Mouse (Mus musculus): ENCODE data around the gene Ppp1r36. TPM values are rescaled to one million over a fixed set of nuclear protein-coding genes. Genes with fewer than 3 reads are reported as not detected.

Gene Ppp1r36
- 1 to 10 TPM; 1.9 to 3.2 (median 2.4) TPM for total RNA-seq (2022)

DNA sequence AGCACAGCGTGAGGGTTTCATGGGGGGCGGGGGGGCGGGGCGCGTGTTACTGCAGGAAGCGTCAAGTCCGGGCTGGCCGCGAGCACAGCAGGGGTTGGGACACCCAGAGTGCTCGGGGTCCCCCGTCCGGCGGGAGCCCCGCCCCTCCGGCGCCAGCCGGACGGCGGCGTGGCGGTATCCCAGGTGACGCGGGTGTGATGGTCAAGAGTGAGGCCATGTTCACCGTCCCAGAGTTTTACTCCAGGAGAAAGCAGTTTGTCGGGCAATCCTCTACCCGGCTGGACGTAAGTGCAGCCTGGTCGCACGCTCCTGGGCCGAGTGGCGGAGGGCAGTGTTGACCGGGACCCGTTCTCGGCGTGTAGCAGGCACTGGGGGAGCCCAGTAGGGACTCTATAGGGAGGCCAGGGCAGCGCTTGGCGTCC, at the start of gene Ppp1r36:
Gene Ppp1r36 (plus strand): TSS at position 106 of the 422 bp plus-strand sequence.
- no peak for DNase-seq (ENCODE audit: low spot score in 2 of 2)

DNA sequence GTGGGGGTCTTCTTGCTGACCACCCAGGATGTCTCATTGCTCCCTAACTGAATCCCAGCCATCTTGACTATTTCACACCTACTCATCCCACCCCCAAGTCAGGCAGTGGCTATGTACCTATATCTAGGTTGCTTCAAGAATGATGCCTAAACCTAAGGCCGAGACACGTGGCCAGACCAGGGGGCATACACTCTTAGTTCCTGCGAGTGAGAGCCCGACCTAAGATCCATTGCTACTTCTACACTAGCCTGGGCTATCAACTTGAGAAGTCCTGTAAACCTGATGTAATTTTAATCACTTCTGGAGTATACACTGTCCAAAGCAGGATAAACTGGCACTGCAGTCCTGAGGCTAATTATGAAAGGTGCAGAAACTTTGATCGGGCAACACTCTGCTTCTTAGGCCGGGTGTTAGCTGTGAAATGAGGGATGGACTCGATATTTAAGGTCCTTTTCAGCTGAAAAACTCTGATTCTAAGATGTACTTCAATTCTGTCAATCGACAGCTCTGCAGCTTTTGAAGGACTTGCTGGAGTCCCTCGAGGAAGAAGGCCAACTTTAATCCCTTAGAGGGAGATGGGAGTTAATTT, 49.0 kb upstream of the Ppp1r36 start:
- no peak for DNase-seq (ENCODE audit: low spot score in 2 of 2)

DNA sequence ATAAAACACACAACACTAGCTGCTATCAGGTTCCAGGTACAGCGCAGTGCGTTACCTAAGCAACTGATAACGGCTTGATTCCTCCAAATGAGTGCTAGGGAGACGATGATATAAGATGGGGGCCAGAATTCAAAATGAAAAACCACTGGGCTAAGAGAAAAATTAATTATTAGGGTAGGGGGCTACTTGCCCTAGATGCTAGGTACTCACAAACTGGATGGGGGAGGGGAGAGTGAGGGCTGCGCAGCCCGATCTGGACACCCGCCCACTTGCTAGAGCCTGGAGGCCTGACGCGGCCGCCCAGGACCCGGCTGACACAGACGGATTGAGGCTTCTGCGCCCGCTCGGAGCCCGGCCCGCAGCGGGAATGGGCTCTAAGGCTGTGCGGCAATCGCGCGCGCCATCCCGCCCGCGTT, 48.5 kb upstream of the Ppp1r36 start:
- DNase-seq (ENCODE audit: low spot score in 2 of 2), result peak; percentile 36 to 41

DNA sequence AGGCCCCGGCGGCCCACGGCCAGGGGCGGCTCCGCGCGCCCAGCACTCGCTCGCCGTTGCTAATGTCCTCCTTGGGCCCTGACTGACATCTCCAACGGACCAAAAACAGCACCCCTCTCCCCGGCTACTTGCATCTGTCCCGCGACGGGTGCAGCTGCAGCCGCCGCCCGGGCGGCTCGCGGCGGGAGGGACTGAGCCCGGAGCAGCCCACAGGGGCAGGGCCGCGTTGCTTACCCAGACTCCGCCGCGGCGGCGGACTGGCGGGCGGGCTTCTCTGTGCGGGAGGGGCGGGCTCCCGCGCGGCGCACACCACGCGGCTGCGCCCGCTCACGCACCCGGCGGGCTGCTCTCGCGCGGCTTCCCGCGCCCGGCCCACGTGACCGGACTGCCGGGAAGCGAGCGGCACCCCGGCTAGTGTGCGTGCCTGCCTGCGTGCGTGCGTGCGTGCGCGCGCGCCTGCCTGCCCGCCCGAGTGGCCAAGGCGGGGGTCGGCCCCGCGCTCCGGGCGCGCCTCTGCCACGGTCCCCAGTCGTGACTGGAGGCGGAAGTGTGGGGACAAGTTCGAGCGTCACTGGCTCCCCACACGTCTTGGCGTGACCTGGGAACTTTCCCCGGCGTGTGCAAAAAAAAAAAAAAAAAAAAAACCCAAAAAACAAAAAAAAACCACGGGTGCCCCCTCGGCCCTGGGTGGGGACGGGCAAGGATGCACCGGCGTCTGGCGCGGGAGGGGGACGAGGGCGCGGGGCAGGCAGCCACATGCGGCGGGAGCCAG, 47.9 kb upstream of the Ppp1r36 start, which contains the start of gene Zbtb25:
Gene Zbtb25 (minus strand): TSS at position 397 of the 772 bp plus-strand sequence.
- DNase-seq (ENCODE audit: low spot score in 2 of 2), result peak; percentile 83 to 85

DNA sequence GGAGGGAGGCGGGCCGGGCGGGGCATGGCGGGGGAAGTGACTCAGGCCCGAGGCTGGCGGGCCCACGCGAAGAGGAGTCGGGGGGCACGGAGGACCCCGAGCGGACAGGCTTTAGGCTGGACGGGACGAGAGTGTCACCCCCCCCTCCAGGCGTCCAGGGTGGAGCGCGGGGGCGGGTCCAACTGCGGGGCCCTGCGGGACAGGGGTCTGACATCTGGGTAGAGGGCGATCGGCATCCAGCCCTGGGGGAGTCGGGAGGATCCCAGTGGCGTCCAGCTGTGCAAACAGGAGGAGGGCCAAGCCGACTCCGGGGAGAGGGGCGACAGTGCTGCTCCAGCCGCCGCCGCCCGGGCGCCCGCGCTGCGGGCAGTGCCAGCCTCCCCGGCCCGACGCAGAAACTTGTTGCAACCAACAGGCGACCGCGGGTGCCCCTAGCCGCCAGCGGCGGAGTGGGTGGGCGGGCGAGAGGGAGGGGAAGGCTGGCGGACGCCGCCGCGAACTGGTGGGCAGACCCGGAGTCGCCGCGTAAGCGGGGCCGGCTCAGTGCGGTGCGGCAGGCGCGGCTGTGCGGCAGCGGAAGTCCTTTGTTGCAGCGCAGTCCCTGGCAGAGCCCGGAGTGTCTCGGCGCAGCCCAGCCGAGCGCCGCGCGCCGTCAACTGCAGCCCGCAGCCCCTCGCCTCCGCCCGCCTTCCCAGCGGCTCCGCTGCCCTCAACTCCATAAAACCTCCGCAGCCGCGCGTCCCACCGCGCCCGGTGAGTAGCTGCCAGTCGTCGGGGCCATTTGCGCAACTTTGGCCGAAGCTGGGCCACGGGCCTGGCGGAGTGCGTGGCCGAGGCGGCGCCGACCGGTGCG, 47.1 kb upstream of the Ppp1r36 start, which contains the start of gene Zbtb1:
Gene Zbtb1 (plus strand): TSS at position 289 of the 853 bp plus-strand sequence.
- peak; percentile 73 to 83 for DNase-seq (ENCODE audit: low spot score in 2 of 2)

DNA sequence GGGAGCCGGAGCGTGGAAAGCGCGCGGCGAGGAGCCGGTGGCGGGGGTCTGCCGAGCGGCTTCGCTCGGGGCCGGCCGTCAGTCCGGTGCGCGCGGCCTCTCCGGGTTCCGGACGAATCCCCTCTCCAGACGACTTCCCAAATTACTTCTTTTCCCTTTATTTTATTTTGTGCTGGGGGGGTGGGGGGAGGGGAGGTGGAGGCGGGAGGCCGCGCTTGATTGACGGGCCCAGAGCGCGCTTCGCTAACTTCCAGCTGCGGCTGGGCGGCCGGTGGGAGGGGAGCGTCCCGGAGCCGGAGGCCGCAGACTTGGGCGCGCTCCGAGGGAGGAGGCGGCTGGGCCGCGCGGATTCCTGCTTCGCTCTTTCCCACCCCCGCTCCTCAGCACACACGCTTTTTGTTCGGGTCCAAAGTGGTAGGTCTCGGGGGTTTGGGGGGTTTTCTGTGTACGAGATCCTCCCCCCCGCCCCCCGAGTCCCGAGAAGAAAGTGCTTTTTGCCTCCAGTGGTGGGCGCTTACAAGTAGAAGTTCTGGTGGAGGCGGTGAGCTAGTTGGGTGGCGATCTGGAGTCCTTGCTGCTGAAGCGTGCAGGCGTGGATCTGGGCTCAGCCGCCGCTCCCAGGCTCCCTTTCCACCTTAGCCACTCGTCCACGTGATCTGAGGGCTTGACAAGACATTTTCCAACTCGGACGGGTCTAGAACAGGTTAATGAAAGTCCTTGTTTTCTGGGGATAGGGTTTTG, 46.3 kb upstream of the Ppp1r36 start:
- peak in 1 of 2 experiments; percentile 45 for DNase-seq (ENCODE audit: low spot score in 2 of 2)

DNA sequence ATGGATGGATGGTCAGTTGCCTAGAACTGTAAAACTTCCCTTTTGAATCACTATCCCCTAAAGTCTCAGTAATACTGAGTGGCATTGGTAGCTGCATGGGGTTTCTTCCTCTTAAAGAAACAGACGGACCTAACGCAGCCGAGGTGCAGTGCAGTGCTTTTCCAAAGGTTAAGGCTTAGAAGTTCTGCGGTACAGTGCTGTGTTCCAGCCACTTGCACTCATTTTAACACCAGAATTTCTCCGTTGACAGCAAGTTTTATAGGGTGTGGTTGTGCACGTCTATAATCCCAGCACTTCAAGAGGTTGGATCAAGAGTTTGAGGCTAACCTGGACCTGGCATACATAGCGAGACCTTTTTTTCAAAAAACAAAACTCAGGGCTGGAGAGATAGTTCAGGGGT, 45.3 kb upstream of the Ppp1r36 start:
- no peak for DNase-seq (ENCODE audit: low spot score in 2 of 2)

DNA sequence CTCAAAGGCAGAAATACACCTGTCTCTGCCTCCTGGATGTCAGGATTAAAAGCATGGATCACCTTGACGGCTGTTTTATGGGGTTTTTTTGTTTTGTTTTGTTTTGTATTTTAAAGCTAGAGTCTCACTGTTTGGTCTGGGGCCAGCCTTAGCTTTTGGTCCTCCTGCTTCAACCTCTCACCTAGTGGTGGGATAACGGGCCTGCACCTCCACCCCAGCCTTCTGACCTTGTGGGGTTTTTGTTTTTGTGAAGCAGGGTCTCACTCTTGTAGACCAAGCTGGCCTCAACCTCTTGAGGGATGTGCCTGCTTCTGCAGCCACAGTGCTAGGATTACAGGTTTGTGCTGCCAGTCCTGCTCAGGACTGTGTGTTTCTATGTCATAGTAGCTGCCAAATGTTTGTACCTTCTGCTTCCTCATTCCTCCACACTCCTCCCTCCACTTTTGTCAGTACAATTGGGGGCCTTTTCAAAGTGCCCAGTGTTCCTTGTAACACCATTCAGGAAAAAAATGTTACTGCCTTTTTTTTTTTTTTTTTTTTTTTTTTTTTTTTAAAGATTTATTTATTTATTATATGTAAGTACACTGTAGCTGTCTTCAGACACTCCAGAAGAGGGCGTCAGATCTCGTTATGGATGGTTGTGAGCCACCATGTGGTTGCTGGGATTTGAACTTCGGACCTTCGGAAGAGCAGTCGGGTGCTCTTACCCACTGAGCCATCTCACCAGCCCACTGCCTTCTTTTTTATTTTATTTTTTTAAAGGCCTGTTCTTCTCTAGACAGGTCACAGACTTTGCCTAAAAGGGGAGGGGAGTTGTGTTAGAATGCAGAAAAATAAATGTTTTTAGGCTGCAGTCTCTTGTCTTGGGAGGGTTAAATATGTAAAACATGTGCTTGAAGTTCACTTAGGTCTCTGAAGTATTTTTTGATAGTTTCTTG, 44.2 kb upstream of the Ppp1r36 start:
- no peak for DNase-seq (ENCODE audit: low spot score in 2 of 2)

DNA sequence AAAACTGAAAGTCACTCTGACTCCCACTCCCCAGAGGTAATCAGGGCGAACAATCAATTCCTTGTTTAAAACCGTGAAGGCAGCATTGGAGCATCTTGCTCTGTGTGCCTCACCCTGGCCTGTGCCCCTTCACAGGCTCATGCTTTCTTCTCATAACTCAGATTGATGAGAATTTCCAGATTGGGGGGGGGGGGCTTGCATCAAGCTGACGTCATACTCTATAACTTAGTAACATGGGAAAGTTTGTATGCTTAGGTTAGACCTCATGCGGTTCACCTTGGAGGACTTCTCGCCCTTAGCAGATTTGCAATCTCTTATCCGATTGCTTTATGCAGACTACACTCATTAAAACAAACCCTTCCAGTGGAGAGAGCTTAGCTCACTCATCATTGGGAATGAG, 43.3 kb upstream of the Ppp1r36 start:
- DNase-seq (ENCODE audit: low spot score in 2 of 2), result no peak

DNA sequence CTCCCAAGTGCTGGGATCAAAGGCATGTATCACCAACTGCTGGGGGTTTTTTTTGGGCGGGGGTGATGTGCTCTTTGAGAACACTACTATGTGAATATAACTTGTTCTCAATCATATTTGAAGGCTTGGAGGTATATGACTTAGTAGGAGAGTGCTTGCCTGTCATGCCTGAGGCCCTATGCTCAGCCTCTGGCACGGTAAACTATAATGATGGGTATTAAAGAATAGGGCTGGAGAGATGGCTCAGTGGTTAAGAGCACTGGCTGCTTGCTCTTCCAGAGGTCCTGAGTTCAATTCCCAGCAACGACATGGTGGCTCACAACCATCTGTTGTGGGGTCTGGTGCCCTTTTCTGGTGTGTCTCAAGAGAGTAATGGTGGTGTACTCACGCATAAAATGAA, 42.4 kb upstream of the Ppp1r36 start:
- no peak for DNase-seq (ENCODE audit: low spot score in 2 of 2)

DNA sequence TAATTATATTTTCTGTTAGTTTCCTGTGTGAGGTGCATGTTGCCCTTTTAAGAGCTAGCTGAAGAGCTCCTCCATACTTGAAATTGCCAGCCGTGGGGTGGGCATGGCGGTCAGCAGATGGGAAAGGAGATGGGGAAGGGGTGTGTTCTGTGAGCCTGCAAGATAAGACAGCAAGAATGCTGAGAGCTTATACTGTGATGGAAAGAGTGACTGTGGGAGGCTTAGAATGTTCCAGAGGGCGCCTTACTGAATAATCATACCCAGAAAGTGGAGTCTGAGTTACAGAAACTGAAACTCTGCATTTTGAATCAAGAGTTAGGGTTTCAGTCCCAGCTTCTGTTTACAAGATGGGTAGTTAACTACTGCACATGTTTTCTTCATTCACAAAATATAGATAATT, 41.8 kb upstream of the Ppp1r36 start:
- DNase-seq (ENCODE audit: low spot score in 2 of 2), result no peak

DNA sequence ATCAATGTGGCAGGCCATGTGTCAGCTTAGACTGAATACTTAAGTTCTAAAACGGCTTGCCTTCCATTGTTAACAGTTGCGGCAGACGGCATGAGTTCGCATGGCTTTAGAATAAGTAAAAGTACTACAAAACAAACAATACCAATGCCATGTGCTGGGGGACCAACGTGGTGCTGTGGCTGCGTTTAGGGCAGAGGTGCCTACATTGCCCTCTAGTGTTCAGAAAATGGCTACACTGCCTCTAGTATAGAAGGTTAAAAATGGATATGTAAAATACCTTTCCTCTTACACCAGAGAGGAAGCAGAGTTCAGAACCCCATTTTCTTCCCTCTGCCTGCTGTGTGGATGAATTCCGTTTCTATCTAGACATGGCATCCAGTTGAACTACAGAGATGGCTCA, 40.7 kb upstream of the Ppp1r36 start:
- no peak for DNase-seq (ENCODE audit: low spot score in 2 of 2)

DNA sequence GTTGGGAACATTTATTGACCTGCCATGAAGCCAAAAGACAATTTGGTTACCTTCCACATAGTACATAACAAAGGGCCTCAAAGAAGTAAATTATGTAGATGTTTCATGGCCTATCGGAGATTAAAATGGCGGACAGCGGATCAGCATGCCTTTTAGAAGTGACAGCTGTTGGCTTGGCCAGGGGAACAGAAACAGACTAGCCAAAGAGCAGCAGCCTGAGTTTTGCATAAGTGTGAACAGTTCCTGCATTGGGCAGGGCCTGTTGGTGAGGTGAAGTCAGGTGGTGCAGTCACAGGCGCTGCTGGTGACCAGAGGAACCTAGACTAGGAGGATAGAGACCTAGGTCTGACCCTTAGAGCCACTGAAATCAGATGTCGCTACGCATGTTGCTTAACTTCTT, 40.3 kb upstream of the Ppp1r36 start:
- DNase-seq (ENCODE audit: low spot score in 2 of 2), result no peak

DNA sequence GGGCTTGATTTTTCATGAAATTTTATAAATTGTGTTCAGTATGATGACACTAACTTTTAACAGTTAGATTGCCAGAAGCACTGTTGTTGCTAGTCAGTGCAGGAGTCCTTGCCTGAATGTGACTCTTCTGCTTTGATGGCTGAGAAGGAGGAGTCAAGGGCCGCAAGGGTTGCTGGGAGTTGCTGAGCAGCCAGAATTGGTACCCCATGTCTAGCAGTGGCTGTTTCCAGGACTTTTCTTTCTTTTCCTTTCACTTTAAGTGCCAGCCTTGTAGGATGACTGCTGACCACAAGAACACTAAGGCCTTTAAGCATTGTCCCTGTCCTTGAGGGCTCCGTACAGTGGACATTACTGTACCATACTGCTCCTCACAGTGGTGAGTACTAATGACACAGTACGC, 39.6 kb upstream of the Ppp1r36 start:
- no peak for DNase-seq (ENCODE audit: low spot score in 2 of 2)

DNA sequence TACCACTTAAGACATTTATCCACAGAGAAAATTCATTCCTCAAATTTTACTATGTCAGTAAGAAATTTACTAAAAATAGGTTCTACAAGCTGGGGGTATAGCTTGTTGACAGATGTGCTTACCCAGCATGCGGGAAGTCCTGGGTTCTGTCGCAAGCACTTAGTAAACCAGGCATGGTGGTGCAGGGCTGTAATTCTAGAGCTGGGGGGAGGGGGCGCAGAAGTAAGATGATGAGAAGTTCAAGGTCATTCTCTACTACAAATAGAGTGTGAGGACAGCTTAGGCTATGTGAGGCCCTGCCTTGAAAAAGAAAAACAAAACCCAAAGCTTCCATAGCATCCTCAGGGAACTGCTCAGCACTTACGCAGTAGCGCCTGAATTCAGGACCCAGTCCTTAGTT, 38.8 kb upstream of the Ppp1r36 start:
- DNase-seq (ENCODE audit: low spot score in 2 of 2), result no peak

DNA sequence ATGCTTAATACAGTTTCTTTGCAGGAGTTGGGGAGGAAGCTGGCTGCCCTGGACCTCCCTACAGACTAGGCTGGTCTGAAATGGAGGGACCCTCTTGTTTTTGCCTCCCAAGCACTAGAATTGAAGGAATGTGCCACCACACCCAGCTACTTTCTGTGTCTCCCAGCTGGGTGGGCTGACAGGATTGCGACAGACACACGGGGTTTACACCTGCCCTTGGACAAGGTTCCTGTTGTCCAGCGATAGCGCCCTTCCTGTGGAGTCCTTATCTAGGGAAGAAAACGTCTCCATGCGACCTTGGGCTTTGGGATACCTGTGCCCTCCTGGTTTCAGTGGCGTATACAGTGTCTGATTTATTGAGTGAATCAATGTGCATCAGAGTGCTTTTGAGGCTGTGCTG, 37.2 kb upstream of the Ppp1r36 start:
- no peak for DNase-seq (ENCODE audit: low spot score in 2 of 2)

DNA sequence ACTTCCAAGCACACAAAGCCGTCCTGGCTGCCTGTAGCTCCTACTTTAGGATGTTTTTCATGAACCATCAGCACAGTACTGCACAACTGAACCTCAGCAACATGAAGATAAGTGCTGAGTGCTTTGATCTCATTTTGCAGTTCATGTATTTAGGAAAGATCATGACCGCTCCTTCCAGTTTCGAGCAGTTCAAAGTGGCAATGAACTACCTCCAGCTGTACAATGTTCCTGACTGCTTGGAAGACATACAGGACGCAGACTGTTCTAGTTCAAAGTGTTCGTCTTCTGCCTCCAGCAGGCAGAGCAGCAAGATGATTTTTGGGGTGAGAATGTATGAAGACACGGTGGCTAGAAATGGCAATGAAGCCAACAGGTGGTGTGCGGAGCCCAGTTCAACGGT, 32.0 kb upstream of the Ppp1r36 start:
- DNase-seq (ENCODE audit: low spot score in 2 of 2), result no peak

DNA sequence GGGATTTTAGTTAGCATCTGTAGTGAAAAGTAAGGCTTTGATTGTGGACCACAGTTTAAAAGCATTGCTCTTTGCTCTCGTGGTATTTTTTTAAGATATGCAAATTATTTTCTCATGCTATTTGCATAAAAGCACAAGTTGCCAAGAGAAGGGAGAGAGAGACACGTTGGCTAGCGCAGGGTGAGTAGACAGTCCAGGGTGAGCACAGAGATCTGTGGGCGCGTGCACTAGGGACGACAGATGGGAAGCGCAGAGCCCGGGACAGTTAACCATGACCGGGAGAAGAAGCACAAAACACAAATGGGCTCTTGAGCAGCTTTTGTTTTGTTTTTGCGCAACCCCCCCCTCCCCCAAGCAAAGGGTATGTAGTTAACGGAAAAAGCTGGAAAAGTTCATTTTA, 28.5 kb upstream of the Ppp1r36 start:
- no peak for DNase-seq (ENCODE audit: low spot score in 2 of 2)

DNA sequence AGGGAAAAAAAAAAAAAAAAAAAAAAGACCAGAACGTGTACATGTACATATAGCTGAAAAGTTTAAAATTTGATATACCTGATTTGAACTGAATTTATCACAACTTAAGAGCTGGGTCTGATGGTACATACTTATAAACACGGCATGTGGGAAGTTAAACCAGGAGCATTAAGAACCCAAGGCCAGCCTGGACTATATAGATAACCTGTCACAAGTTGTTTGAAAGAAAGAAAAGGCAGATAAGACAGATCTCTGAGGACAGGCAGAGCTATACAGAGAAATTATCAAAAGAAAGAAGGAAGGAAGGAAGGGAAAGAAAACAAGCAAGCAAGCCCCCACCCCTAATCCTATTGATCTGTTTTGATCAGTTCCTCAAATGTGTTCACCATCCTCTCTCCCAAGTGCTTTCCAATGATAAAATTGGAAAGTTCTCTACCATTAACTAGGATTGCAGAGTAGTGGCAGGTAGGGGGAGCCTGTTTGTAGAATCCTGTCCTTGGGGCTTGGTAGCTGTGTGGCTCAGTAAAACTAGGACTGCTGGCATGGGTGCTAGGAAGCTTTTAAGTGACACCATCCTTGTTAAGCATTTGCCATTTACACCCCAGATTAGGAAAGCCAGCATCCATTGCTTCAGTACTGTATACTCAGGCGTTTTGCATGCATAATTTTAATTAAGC, 25.6 kb upstream of the Ppp1r36 start:
- DNase-seq (ENCODE audit: low spot score in 2 of 2), result no peak

DNA sequence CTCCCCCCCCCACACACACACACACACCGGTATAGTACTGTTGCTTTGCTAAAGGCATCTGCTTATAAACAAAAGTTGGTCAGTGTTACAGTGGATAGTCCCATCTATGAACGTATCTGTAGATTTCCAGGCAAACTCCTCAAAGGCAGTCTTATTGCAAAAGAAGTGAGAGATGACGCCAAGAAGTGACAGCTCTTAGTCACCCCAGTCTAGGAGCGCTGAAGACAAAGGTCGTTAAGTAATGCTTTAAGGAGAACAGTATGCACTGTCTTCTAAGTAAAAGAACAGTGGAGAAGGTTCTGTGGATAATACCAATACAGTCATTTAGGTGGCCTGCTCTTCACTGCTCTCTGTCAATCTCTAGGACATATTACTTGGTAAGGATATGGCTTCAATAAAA, 24.4 kb upstream of the Ppp1r36 start:
- no peak for DNase-seq (ENCODE audit: low spot score in 2 of 2)

Data from layer of hippocampus, adult 8-10 months (tissue).